Mouse (Mus musculus) liver, adult 10 weeks (tissue): ENCODE results near the gene P2rx5. TPM values are rescaled to one million over a fixed set of nuclear protein-coding genes. Genes with fewer than 3 reads are reported as not detected.

ENCODE experiments used
- polyA plus RNA-seq: library from polyadenylated mRNA; stranded (reverse); fragments of 350-450 nt; fragmentation: Illumina TruSeq; extraction: RNeasy Lipid Tissue Mini Kit (QIAGEN cat#74804); gene quantifications from one replicate; pipeline ENCODE4 v1.2.3, GENCODE M21; 2014; ENCODE audit warnings: low read depth, low replicate concordance

Gene P2rx5
- polyA plus RNA-seq = not detected

GRCm38 (mm10) chr11:73159957-73160810 lies at the start of gene P2rx5:
Gene P2rx5 (plus strand): TSS chr11:73160421.

DNA sequence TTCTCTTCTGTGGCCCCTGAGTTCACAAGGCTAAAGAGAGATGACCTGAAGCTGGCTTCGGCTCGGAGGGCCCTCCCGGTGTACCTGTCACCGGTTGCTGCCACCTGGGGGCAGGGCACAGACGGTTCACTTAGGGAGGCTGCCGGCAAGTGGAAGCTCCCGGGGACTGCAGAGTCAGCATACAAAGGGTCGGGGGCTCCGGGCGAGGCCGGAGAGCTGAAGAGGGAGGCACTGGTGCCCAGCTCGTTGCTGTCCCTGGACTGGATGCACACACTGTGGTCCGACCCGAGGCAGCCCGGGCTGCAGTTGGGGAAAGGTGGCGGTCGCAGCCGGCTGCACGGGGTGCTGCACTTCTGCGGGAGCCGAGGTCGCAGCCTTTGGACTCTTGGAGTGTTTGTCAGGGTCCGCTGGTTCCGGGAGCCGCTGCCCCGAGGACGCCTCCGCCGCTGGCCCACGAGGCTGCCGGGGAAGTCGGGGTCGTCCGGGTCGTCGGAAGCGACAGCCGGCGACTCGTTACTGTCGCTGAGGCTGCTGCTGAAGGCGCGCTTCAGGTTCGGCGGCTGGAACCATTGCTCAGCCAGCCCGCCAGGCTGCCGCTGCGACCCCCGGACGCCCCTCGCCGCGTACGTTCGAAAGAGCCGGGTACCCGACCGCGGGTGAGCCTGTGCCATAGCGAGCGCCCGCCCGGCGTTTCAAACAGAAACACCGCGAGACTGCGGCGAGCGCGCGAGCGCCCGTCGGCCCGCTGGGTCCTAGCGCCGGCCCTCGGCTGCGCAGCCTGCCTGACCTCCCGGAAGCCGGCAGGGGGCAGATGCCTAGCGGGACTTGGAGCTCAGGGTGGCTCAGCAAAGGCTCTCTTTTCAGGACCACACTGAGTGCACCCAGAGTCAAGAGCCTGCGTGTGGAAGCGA lies 22.4 kb upstream of the P2rx5 start, which contains the start of gene Haspin:
Gene Haspin (minus strand): TSS at position 704 of the 911 bp plus-strand sequence.

GRCm38 (mm10) chr11:73176608-73177508 lies 16.6 kb downstream of the P2rx5 start, which contains the start of the genes Emc6 and Tax1bp3:
Gene Emc6 (minus strand): TSS chr11:73177037.
Gene Tax1bp3 (plus strand): TSS chr11:73177083.

DNA sequence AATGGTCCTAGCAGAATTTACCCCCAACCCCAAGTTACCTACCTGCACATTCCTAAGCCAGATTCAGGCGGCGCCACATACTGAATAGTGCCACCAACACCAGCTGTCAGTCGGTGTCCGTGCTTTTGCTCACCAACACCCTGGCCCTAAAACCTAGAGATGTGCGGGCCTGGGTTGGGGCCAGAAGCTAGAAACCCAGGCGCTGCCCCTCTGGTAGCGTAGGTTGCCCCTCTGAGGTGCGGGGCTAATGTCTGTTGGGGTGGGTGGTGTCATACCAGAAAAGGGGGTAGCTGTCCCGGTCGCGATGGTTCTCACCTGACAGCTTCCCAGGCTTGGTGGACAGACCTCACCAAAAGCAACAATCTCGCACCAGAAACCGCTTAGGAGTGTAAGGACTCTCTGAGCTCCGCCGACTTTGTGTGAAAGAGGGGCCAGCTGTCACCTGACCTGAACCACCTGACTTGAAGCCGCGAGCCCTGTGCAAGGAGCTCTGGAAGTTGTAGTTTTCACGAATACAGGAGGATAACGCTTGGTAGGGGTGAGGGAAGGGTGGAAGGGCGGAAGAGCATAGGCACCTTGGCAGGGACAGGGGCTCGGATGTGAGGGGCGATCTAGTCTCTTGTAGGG lies 38.5 kb downstream of the P2rx5 start, which contains the start of gene Ctns:
Gene Ctns (minus strand): TSS at position 440 of the 627 bp plus-strand sequence.

DNA sequence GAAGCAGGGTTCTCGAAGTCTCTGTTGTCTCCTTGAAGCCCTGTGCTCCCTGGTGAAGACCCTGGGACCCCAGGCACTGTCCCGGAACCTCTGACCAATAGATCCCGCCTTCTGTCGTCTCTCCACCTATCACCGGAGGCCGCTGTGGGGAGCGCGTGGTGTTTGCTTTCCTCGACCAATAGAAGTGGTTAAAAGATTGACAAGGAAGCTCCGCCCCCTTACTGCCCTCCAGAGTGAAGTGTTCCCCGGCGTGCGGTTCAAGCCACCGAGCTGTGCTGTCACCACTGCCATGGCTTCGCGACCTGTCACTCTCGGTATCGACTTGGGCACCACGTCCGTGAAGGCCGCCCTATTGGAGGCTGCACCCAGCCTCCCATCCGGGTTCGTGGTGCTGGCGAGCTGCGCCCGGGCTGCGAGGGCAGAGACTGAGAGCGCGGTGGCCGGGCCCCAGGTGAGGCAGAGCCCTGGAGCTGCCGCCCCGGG lies 39.0 kb downstream of the P2rx5 start, which contains the start of gene Shpk:
Gene Shpk (plus strand): TSS at position 231 of the 483 bp plus-strand sequence.

Other genes with a start within 250 kb of the P2rx5 start
- gene Atp2a3, start 199.3 kb upstream of the P2rx5 start, polyA plus RNA-seq = 0.34 TPM
- gene P2rx1, start 161.3 kb upstream of the P2rx5 start, polyA plus RNA-seq = not detected
- not detected for gene Camkk1, start 141.4 kb upstream of the P2rx5 start, polyA plus RNA-seq
- 3.2 TPM for gene Ncbp3, start 112.6 kb upstream of the P2rx5 start, polyA plus RNA-seq
- 0.13 TPM for gene Itgae, start 69.8 kb upstream of the P2rx5 start, polyA plus RNA-seq
- 0.21 TPM for gene Haspin, start 22.1 kb upstream of the P2rx5 start, polyA plus RNA-seq
- 45.7 TPM for gene Emc6, start 16.6 kb downstream of the P2rx5 start, polyA plus RNA-seq
- 9.5 TPM for gene Tax1bp3, start 16.7 kb downstream of the P2rx5 start, polyA plus RNA-seq
- gene Ctns, start 38.6 kb downstream of the P2rx5 start, polyA plus RNA-seq = 7.8 TPM
- gene Shpk, start 39.0 kb downstream of the P2rx5 start, polyA plus RNA-seq = 20.3 TPM
- not detected for gene Trpv1, start 73.9 kb downstream of the P2rx5 start, polyA plus RNA-seq
- gene Trpv3, start 107.0 kb downstream of the P2rx5 start, polyA plus RNA-seq = not detected
- 63.7 TPM for gene Aspa, start 169.2 kb downstream of the P2rx5 start, polyA plus RNA-seq
- 0.29 TPM for gene Gm49340, start 169.3 kb downstream of the P2rx5 start, polyA plus RNA-seq
- 25.1 TPM for gene Spata22, start 169.3 kb downstream of the P2rx5 start, polyA plus RNA-seq
- not detected for gene Olfr20, start 190.4 kb downstream of the P2rx5 start, polyA plus RNA-seq
- not detected for gene Olfr376, start 210.8 kb downstream of the P2rx5 start, polyA plus RNA-seq
- not detected for gene Olfr1, start 239.2 kb downstream of the P2rx5 start, polyA plus RNA-seq